Mouse (Mus musculus) stomach, embryonic 16.5 days (tissue): ENCODE measurements around the gene Acsbg2. TPM values are rescaled to one million over a fixed set of nuclear protein-coding genes. Genes with fewer than 3 reads are reported as not detected.

ENCODE experiments used
- ATAC-seq: fragments of 200-750 bp; cut with Nextera tagmentation; 2 replicates; pipeline ENCODE4 v1.8.0; 2017; ENCODE audit warnings: moderate number of reproducible peaks, moderate TSS enrichment; ENCODE audit not compliant: insufficient read depth, low FRiP score
- H3K27ac ChIP-seq: fragments of 300-500 bp; sonication (generic); 2 replicates; pipeline ENCODE4 v1.5.1; 2014; ENCODE audit warnings: low read length
- H3K27me3 ChIP-seq: fragments of 300-500 bp; sonication (generic); 2 replicates; pipeline ENCODE4 v1.6.1; 2014; ENCODE audit warnings: low read length, control low read depth, mixed read lengths; ENCODE audit not compliant: control insufficient read depth, insufficient read depth
- H3K36me3 ChIP-seq: fragments of 300-500 bp; sonication (generic); 2 replicates; pipeline ENCODE4 v1.6.1; 2014; ENCODE audit warnings: low read length; ENCODE audit not compliant: control insufficient read depth, insufficient read depth
- H3K4me1 ChIP-seq: fragments of 300-500 bp; sonication (generic); 2 replicates; pipeline ENCODE4 v1.6.1; 2014; ENCODE audit warnings: low read length, control low read depth, mixed read lengths; ENCODE audit not compliant: control insufficient read depth, insufficient read depth
- H3K4me2 ChIP-seq: fragments of 300-500 bp; sonication (generic); 2 replicates; pipeline ENCODE4 v1.6.1; 2014; ENCODE audit warnings: low read depth, low read length, mixed read lengths
- H3K4me3 ChIP-seq: fragments of 300-500 bp; sonication (generic); replicated peaks from 2 replicates; pipeline ENCODE4 v1.5.1; 2014; ENCODE audit warnings: mild to moderate bottlenecking, low read length
- H3K9ac ChIP-seq: fragments of 300-500 bp; sonication (generic); 2 replicates; pipeline ENCODE4 v1.6.1; 2014; ENCODE audit warnings: low read length
- H3K9me3 ChIP-seq: fragments of 300-500 bp; sonication (generic); replicated peaks from 2 replicates; pipeline ENCODE4 v1.6.1; 2016; ENCODE audit warnings: low read length, control low read depth; ENCODE audit not compliant: control insufficient read depth
- WGBS: fragments of 180-500 bp; shearing (Covaris S2); extraction: QIAGEN DNeasy Blood & Tissue Kit; methylation state at CpG from one replicate; pipeline ENCODE4 v1.1.7; 2014; 5-methylcytosine and 5-hydroxymethylcytosine counted together
- polyA plus RNA-seq: library from polyadenylated mRNA; unstranded; fragments of >200 nt; fragmentation: Nextera tagmentation; extraction: Ambion mirVana; gene quantifications from 2 replicates; pipeline ENCODE4 v1.2.1, GENCODE M21; 2015

The Acsbg2 gene
- polyA plus RNA-seq, 1 experiment from 2014 or later = not detected

GRCm38 (mm10) chr17:56876981-56877380 lies 2.7 kb upstream of the Acsbg2 start:
- H3K9ac ChIP-seq = no peak overlapping the region
- H3K4me2 ChIP-seq = no peak overlapping the region
- no peak overlapping the region for H3K4me3 ChIP-seq
- WGBS = 56% methylated on average over 8 of the region's 8 CpGs
- H3K27me3 ChIP-seq = no peaks in the 10 kb centered on the region
- no peaks in the 10 kb centered on the region for H3K9me3 ChIP-seq
- no peak for ATAC-seq
- H3K4me1 ChIP-seq = no peaks in the 10 kb centered on the region
- no peaks in the 10 kb centered on the region for H3K36me3 ChIP-seq
- no peak overlapping the region for H3K27ac ChIP-seq

DNA sequence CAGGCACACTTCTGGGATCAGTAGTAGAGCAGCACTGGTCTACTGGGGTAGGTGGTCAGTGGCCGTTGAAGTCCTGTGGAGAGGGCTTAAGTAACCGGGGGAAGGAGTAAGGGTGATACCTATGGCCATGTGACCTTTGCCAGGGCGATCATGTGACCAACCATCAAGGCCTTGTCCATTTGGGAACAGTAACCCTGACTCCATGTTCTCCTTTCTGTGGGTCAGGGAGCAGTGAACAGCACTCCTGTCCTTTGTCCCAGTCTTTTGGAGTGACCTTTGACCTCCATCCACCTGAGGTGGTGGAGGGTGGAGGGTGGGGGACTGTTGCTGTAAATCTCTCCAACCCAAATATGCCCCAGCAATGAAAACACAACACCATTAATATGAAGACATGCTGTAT lies 2.2 kb upstream of the Acsbg2 start:
- H3K9ac ChIP-seq = no peak overlapping the region
- H3K4me1 ChIP-seq = no peaks in the 10 kb centered on the region
- no peaks in the 10 kb centered on the region for H3K9me3 ChIP-seq
- no peaks in the 10 kb centered on the region for H3K36me3 ChIP-seq
- H3K27me3 ChIP-seq = no peaks in the 10 kb centered on the region
- 88% methylated on average over 3 of the region's 3 CpGs for WGBS
- H3K27ac ChIP-seq = no peak overlapping the region
- H3K4me3 ChIP-seq = no peak overlapping the region
- no peak for ATAC-seq
- H3K4me2 ChIP-seq = no peak overlapping the region

DNA sequence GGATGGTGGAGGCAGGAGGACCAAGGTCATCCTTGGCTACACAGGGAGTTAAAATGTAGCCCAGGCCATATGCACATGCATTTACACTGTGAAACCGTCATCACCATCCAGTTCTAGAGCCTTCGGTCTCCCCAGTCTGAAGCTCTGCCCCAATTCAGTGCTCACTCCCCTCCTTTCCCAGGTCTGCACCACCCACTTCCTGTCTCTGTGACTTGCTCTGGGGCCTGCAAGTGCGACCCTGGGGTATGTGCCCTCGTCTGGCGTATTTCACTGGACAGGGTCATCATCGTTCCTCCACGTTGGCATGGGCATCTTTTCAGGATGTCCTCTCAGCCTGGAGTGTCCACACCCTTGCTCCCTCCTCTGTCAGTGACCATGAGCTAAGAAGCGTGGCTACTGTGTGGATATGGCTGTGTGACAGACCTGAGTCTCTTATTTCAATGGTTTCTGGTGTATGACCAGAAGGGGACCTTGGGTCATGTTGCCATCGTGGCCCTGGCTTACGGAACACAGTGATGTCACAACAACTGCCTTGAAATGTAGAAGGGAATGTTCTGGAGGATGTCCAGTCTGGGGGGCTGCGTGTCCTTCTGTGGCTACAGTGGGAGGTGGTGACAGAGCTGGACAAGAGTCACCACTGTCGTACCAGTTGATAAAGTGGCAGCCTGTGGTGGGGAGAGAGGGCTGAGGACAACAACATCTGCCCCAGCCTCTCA lies 847 bp upstream of the Acsbg2 start, which contains the start of gene 1700061G19Rik:
1700061G19Rik (plus strand) TSS at position 542 of the 716 bp plus-strand sequence.
- H3K4me3 ChIP-seq = no peak within 1 kb of the TSS
- H3K4me2 ChIP-seq = no peak within 1 kb of the TSS
- H3K27me3 ChIP-seq = no peaks in the 10 kb centered on the region
- no peaks in the 10 kb centered on the region for H3K4me1 ChIP-seq
- 80% methylated on average over 12 of the region's 12 CpGs for WGBS
- H3K9ac ChIP-seq = no peak within 1 kb of the TSS
- H3K9me3 ChIP-seq = no peaks in the 10 kb centered on the region
- ATAC-seq = no peak
- no peak within 1 kb of the TSS for H3K27ac ChIP-seq
- no peaks in the 10 kb centered on the region for H3K36me3 ChIP-seq

DNA sequence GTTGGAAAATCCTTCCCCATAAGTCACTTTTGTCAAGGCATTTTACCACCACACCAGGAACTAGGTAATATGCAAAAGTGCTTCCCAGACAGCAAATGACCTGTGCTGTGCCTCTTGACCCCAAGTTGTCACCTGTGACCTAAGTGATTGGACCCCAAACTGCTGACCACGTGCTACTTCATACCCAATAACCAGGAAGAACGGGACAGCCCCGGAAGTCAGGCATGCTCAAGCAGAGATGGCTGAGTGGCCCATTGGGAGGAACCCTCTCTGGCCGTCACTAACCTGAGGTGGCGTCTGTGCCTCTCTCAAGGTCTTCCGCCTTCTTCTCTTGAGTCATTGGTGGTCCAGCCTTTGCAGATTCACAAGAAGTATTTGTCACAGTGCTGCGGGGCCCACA lies 1.7 kb downstream of the Acsbg2 start:
- Histone ChIP-seq H3K9ac (no peak overlapping the region), H3K27me3 (no peaks in the 10 kb centered on the region), H3K4me1 (no peaks in the 10 kb centered on the region), H3K36me3 (no peaks in the 10 kb centered on the region), H3K27ac (no peak overlapping the region), H3K4me3 (no peak overlapping the region), H3K4me2 (no peak overlapping the region), H3K9me3 (no peaks in the 10 kb centered on the region)
- 78% methylated on average over 7 of the region's 7 CpGs for WGBS
- ATAC-seq = no peak

- H3K27ac ChIP-seq = no peak overlapping the region
- no peaks in the 10 kb centered on the region for H3K4me1 ChIP-seq
- no peak for ATAC-seq
Observed at GRCm38 (mm10) chr17:56871767-56872166, 2.5 kb downstream of the Acsbg2 start.

GRCm38 (mm10) chr17:56870287-56870953 lies 3.8 kb downstream of the Acsbg2 start:
- H3K27me3 ChIP-seq = no peaks in the 10 kb centered on the region
- no peaks in the 10 kb centered on the region for H3K36me3 ChIP-seq
- no peaks in the 10 kb centered on the region for H3K4me1 ChIP-seq
- 0 out of 2 replicates have a peak, but pooled peaks cover 6% of the 10 kb centered on the region for H3K9me3 ChIP-seq
- no peak overlapping the region for H3K4me2 ChIP-seq
- no peak for ATAC-seq
- H3K9ac ChIP-seq = no peak overlapping the region
- H3K4me3 ChIP-seq = no peak overlapping the region
- WGBS = 63% methylated on average over 15 of the region's 15 CpGs
- H3K27ac ChIP-seq = no peak overlapping the region

More at GRCm38 (mm10) chr17:56871767-56872166, 2.5 kb downstream of the Acsbg2 start:
- Histone ChIP-seq H3K4me2 (no peak overlapping the region), H3K9ac (no peak overlapping the region), H3K4me3 (no peak overlapping the region), H3K27me3 (no peaks in the 10 kb centered on the region), H3K9me3 (0 out of 2 replicates have a peak, but pooled peaks cover 6% of the 10 kb centered on the region), H3K36me3 (no peaks in the 10 kb centered on the region)
- WGBS = 63% methylated on average over 8 of the region's 8 CpGs

DNA sequence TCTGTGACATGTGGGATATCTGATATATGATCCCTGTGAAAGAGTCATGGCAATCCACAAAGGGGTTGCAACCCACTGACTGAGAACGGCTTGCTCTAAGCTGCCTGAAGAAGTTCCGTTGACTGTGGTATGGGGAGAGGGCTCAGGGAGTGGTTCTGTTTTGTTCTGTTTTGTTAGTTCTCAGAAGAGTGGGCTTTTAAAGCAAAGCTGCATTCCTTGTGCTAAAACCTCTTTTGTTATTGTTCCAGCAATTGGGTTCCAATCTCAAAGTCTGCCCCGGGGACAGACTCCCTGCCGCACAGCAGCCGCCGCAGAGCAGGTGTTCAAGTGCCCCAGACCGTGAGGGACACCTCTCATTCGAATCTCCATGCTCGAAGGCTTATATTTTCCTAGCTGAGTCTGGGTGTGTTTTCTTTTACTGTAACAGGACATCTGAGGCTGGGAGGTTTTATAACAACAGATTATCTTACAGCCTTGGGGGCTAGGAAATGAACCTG lies 4.7 kb downstream of the Acsbg2 start:
- 0 out of 2 replicates have a peak, but pooled peaks cover 6% of the 10 kb centered on the region for H3K9me3 ChIP-seq
- no peak overlapping the region for H3K27ac ChIP-seq
- H3K4me3 ChIP-seq = no peak overlapping the region
- ATAC-seq = no peak
- no peak overlapping the region for H3K4me2 ChIP-seq
- H3K27me3 ChIP-seq = no peaks in the 10 kb centered on the region
- no peaks in the 10 kb centered on the region for H3K4me1 ChIP-seq
- no peaks in the 10 kb centered on the region for H3K36me3 ChIP-seq
- H3K9ac ChIP-seq = no peak overlapping the region
- WGBS = 74% methylated on average over 9 of the region's 9 CpGs

GRCm38 (mm10) chr17:56866071-56866470 lies 8.2 kb downstream of the Acsbg2 start:
- 0 out of 2 replicates have a peak, but pooled peaks cover 6% of the 10 kb centered on the region for H3K9me3 ChIP-seq
- WGBS = 77% methylated on average over 7 of the region's 7 CpGs

GRCm38 (mm10) chr17:56861197-56861596 lies 13.1 kb downstream of the Acsbg2 start:
- H3K4me3 ChIP-seq = no peak overlapping the region
- H3K36me3 ChIP-seq = no peaks in the 10 kb centered on the region
- H3K27ac ChIP-seq = no peak overlapping the region
- H3K9ac ChIP-seq = no peak overlapping the region
- H3K4me1 ChIP-seq = peaks cover 4% of the 10 kb centered on the region; the same call in 1 of the 2 replicates
- H3K27me3 ChIP-seq = no peaks in the 10 kb centered on the region
- no peak overlapping the region for H3K4me2 ChIP-seq
- no peaks in the 10 kb centered on the region for H3K9me3 ChIP-seq
- ATAC-seq = peak; percentile 52; the same call in 1 of the 2 replicates
- WGBS = 50% methylated on average over 3 of the region's 3 CpGs

More at GRCm38 (mm10) chr17:56866071-56866470, 8.2 kb downstream of the Acsbg2 start:
- no peak overlapping the region for H3K4me3 ChIP-seq
- H3K27me3 ChIP-seq = no peaks in the 10 kb centered on the region
- H3K4me1 ChIP-seq = no peaks in the 10 kb centered on the region
- H3K9ac ChIP-seq = no peak overlapping the region
- no peak overlapping the region for H3K4me2 ChIP-seq
- no peak for ATAC-seq
- no peak overlapping the region for H3K27ac ChIP-seq
- no peaks in the 10 kb centered on the region for H3K36me3 ChIP-seq
